Mouse (Mus musculus) T-helper 2 cell (primary cell): ENCODE results near the gene 1600015I10Rik.
"Not testable (repeated sequence)": the region's sequence is repeated elsewhere in the genome, so short reads cannot be mapped to it uniquely, and the experiment has no call there.

Experiments used
- in situ Hi-C: fragments of 300-600 bp; cut with MboI, MseI; formaldehyde crosslinking; loops from one replicate; pipeline ENCODE4 v1.15.1; 2025; ENCODE audit warnings: high pct_unique_total_duplicates

1600015I10Rik gene

DNA sequence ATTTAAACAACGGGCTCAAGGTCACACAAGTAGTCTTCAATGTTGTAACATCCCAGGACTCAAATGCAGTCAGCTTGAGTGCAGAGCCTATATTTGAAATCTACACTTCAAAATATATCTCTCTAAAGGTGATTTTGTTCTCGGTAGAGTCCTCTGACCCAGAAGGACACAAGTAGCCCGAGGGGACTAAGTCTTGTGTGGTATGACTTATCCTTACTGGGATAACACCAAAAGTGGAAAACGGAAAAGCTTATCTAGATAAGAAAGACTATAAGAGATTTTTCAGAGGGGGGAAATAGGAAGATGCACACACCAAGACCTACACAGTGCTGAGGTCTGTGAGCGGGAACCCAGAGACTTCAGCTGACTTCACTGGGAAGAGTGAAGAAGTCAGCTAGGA is at the start of gene 1600015I10Rik:
1600015I10Rik (plus strand) TSS at position 301 of the 400 bp plus-strand sequence.
- in situ Hi-C loops = no loop called here

DNA sequence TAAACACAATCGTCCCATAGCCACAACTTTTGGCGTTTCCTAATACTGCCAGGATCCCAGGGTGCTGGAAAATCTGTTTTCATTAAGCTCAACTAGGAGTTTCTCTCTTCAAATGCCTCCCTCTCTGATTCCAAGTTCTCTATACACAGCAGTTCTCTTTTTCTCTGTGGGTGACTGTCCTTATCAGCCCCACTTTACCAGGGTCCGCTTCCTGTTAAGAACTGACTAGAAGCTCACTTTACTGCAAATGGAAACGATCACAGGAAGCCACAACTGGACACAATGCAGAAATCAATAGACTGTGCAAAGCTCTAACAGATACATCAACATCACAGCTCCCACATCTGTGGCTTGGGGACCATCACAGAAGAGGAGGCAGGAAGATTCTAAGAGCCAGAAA is 35.5 kb upstream of the 1600015I10Rik start:
- in situ Hi-C loops = no loop called here

DNA sequence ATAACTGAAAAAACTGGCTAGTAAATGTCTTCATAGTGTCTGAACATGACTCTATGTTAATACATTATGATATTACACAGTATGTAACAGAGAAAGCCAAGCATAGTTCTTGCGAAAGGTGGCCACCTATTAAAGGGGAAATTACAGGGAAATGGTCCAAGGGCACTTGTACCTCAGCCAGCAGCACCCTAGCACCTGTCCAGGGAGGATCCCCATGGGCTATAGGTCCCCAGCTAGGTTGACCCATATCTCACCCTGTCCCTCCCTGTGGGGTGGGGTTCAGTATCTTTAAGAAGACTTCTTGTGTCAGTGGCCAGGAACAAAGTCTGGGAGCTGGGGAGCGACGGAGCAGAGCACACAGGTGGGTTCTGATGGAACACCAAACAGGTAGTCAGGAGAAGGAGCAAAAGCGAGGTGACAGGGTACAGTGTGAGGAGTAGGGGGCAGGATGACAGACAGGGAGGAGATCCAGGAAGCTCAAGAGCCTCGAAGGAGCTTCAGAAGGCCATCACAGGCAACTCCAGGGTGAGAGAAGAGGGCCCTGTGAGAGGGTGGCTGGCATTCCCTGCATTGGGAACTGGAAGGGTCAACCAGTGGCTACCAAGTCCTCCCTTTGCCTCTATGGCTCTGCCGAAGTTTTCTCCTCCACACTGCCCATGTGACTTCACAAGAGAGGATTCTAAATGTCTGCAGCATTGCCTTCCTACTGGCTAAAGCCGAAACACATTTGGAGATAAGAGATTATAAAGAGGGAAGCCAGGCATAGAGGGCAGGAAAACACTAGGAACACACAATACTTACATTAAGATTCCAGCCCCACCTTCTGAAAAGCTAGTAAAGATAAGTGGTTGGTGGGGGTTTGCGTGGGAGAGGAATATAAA is 34.5 kb upstream of the 1600015I10Rik start:
- in situ Hi-C loops = no loop called here

DNA sequence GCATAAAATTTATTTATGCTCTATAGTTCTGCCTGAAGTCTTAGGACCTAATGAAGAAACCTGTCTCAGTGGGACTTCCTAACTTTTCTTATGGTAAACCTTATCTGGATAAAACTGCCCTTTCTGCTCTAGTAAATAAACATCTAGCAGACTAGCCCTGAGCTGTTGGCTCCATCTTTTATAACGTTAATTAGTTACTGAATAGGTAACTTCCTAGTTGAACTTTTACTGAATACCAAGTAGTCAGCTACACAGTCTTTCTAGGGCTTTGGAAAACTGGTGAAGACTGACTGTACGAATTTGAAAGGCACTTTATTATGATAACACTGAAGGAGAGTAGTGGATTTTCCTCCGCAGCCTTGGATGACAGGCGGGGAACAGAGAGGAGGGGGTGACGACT is 33.8 kb upstream of the 1600015I10Rik start:
- in situ Hi-C loops = no loop called here

DNA sequence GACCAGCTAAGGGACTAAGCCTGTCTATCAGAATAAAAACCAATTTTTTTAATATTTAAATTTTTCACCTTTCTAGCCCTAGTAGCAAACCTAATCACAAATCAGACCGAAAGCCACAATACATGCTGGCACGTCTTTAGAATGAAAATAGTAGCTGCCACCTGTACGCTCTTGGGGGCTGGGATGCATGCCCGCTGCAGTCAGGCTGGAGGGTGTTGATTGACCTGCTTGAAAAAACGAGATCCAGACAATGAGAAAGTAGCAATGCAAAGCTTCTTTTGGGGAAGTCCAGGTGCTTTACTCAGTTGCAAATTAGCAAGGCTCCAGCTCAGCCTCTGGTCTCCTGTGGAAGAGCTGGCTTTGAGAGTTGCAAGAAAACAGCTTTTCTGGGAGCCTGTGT is 32.7 kb upstream of the 1600015I10Rik start:
- in situ Hi-C loops = no loop called here

DNA sequence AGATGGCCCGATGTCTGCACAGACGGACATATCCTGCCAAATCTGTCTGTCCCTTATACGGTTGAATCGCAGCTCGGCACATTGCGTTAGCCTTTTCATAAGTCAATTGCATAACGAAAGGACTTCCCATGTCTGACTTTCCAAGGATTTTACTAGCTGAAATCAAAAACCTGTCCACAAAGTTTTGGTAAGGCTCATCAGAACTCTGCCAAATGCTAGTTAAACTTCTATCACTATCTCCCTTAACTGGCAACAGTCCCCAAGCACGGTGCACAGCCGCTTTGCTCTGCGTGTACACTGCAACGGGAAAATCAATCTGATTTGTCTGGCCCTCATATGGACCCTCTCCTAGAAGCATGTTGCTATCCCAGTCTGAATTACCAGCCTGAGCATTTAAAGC is 28.4 kb upstream of the 1600015I10Rik start:
- in situ Hi-C loops = not testable (repeated sequence)

DNA sequence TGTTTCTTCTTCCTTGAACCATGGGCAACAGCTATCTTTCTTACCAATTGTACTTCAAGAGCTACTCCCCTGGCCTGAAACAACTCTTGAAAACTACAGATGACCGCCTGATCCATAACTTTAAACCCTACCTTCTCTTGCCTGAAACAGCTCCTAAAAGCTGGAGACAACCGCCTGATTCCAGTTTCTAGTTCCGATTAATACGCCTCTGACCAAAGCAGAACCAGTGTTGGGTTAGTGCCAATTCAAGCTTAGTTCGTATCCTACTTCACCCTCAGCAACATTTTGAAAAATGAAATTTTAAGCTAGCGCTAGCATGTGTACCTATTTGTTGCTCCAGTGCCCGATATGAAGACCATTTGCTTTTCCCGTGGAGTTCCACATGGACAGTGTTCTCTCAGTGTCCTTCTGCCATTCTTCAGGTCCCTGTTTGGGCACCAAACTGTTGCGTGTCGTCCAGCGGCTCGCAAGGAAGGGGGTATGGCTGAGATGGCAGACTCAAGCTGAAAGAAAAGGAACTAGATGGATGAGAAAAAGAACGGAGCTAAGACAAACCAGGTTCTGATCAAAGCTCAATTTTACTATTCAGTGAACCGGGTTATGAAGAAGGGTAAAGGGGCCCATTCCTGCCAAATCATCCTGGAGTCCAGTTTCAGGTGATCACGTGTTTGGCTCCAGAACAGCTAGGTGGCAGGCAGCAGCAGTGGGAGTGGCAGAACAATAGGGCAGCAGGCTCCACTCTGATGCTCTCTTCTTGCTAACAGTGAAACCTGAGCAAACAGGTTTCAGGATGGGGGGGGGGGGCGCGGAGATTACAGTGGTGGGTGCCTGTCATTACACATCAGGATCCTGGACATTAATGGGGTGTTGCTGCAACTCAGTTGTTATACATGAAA is 26.9 kb upstream of the 1600015I10Rik start:
- in situ Hi-C loops = no loop called here

DNA sequence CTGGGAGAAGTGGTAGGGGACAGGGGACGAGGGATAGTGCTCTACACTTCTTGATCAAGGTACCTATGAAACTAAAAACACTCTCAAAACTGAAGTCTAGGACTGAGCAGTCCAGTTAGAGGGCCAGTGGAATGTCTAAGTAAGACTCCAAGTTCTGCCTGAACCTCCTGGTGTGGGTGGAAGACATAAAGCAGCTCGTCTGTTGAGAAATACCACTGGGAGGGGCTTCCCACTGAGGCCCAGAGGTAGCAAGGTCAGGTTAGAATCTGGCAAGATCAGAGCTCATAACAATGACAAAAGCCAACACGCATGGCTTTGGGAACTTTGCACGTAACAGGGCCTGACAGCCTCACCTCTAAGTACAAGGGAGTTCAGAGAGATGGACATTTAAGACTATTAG is 26.3 kb upstream of the 1600015I10Rik start:
- in situ Hi-C loops = no loop called here

DNA sequence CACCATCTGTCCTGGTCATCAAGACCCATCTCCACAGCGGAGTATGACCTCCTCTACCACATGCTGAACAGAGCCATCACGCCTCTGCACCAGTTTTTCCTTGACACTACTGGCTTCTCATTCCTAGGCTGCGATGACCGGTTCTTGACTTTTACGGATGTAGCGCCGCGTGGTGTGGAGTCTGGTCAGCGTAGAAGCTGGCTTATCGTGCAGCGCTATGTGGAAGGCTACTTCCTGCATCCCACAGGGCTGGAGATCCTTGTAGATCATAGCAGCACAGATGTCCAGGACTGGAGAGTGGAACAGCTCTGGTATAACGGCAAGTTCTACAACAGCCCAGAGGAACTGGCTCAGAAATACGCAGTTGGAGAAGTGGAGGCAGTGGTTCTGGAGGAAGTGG is 24.1 kb upstream of the 1600015I10Rik start:
- in situ Hi-C loops = no loop called here

DNA sequence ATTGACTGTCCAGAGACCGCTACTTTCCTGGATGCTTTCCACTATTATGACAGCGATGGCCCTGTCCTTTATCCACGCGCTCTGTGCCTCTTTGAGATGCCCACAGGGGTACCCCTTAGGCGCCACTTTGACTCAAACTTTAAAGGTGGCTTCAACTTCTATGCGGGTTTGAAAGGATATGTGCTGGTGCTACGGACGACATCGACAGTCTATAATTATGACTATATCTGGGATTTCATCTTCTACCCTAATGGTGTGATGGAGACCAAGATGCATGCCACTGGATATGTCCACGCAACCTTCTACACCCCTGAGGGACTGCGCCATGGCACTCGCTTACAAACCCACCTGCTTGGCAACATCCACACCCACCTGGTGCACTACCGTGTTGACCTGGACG is 23.3 kb upstream of the 1600015I10Rik start:
- in situ Hi-C loops = no loop called here

DNA sequence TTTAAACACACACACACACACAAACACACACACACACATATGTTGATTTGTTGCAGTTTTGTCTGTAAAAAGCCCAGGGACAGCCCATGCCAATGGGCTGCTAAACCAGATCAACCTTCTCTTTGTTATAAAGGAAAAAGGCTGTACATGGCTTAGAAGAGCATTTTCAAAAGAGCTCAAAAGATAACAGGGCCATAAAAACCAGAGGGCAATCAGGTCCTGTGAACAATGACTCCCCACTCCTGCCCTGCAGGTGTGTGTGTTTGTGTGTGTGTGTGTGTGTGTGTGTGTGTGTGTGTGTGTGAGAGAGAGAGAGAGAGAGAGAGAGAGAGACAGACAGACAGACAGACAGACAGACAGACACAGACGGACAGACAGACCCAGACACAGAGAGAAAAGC is 20.5 kb upstream of the 1600015I10Rik start:
- in situ Hi-C loops = no loop called here

DNA sequence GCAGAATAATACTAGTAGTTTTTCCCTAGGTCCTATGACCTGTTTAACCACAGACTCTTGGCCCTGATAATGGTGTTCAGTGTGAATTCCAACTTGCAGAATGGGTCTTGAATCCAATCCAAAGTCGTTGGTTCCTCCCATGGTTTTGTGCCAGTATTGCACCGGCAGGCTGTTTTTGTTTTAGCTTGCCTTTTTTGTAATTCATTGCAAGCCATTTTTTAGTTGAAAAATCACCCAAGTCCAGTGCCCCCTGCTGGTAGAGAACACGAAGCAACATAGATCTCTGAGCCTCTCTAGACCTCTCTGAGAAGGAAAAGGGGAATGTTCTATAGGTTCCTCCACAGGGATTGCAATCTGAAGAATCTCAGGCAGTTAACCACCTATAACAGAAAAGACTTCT is 17.7 kb upstream of the 1600015I10Rik start:
- in situ Hi-C loops = no loop called here

DNA sequence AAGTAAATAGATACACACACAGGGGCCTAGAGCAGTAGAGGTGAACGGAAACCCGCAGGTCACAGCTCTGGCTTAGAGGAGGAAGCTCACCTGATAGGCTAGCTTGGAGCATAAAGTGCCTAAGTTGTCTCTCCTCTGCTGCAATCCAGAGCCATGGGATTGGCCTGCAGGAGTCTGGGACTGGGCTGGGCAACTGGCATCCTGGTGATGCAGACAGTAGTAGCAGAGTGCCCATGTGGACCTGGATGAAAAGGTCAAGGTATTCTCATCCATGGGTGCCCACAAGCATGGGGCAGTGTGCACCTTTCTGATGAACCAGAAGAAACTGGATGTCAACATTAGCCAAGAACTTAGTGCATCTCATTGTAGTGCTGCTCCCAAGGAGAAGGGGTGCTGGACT is 16.1 kb upstream of the 1600015I10Rik start:
- in situ Hi-C loops = no loop called here

DNA sequence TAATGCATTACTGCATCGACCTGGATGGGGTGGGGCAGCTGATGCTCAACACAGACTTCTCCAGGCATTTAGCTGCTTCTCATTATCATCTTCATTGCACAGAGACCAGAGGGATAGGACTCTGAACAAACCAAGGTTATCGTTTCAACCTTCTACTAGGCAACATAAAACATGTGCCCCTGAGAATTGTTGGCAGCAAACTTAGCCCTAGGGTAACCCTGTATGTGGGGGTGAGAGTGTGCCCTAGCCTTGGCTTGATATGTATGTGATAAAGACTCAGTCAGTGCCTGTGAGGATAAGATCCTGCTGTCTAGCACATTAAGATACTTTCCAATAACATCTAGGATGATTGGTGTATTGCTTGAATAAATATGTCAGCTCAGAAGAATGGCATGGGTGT is 19.9 kb downstream of the 1600015I10Rik start:
- in situ Hi-C loops = no loop called here

DNA sequence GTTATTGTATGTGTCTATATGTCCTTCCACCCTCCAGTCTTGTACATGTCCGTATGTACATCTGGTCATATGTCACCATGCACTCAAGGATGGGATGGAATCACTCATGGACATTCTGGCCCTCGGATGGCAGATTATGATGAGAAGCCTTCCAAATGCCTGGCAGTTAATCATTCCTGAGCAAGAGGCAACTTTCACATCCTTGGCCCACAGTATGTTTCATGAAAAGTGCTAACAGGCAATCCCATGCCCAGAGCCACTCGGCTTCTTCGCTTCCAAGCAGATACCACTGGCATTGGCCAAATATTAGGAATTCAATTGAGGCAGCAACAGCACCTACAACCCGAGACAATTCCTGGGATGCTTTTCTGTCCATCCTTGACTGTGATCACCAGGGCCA is 21.0 kb downstream of the 1600015I10Rik start:
- in situ Hi-C loops = no loop called here

DNA sequence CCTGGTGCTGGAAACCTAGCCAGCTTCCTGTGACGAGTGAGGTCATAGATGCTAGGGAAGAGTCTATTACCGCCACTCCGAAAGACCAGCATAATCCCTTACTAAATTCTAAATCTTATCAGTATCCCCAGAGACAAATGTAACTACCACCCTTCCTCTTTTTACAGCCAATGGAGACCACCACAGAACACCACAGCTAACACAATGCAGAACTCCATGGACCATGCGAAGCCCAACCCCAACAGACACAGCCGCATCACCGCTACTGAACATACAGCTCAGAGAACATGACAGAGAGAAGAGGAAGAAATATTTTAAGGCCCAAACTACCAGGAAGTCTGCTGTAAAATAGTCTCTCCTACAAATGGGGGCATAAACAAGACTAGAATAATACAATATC is 21.9 kb downstream of the 1600015I10Rik start:
- in situ Hi-C loops = no loop called here

DNA sequence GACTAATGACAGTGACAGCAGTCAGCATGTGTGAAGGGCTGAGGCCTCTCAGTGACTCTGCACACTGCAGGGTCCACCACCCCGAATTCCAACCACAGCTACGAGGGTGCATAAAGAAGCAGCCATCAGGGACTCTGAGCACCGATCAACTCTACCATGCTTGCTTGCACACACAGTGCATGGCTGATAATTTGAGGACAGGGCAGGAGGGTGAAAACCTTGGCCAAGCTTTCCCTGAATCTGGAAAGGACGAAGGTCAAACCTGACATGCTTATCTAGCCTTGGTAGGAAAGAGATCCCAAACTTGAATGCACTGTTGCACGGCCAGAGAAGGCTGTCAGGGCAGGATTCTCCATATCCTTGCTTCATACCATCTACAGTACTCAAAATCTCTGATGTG is 23.5 kb downstream of the 1600015I10Rik start:
- in situ Hi-C loops = no loop called here

DNA sequence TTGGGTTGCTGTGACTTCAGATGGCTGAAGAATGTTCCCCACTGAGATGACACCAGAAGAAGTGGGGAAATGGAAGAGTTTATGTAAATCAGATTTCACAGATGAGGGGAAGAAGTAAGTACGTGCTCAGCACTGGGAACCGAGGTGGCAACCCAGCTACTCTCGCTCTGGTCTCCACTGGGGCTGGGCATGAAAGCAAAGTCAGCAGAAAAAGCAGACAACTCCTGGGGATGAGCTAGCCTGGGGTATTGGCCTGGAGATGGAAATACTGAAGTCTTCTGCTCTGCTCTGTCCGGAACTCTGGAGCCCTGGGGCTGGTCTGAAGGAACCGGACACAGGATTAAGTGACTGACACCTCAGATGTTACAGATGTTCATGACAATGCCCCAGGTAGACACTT is 24.5 kb downstream of the 1600015I10Rik start:
- in situ Hi-C loops = no loop called here

DNA sequence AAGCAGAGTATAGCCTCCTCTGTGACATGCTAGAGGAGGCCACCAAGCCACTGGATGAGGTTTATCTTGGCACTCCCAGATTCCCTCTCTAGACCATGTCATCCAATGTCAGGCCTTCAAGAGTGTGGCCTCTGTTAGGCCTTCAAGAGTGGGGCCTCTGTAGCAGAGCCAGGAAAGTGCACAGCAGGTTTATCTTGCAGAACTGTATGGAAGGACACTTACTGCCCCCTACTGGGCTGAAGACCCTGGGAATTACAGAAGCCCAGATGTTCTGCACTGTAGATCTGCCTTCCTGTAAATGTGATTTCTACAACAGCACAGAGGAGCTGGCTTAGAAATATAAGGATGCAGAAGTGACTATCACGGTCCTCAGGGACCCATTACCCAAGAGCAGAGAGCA is 25.3 kb downstream of the 1600015I10Rik start:
- in situ Hi-C loops = no loop called here

DNA sequence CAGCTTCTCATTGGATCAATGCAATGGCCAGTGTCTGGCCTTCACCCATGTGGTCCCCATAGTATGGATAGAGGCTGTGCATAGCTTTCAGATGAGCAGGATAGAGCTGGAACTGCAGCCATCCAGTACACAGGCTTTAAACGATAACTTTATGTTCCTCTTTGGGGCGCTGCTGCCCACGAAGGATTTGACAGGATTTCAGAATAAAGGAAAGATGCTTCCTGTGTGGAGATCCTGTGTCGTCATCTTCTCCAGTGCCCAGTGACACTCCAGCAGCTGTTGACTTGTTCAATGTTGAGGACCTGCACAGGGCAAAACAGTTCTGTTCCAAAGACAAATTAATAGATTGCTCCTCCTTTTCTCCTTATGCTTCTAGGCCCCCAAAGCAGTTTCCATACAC is 27.1 kb downstream of the 1600015I10Rik start:
- in situ Hi-C loops = no loop called here

DNA sequence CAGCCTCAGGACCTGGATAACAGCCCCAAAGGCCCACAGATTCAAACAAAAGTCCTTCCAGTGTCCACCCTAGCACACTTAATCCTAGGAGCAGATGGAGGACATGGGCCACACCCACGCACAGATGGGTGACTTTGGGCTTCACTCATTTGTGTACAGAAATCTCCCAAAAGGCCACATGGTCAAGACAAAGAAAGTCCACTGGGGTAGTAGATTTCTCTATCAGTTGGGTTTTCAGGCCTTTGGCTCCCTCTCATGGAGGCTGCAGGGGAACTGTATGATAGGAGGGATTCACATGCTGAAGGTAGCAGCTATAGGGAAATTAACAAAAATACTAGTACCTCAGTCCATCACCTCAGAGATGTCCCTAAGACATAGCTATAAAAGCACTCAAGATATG is 28.4 kb downstream of the 1600015I10Rik start:
- in situ Hi-C loops = no loop called here

DNA sequence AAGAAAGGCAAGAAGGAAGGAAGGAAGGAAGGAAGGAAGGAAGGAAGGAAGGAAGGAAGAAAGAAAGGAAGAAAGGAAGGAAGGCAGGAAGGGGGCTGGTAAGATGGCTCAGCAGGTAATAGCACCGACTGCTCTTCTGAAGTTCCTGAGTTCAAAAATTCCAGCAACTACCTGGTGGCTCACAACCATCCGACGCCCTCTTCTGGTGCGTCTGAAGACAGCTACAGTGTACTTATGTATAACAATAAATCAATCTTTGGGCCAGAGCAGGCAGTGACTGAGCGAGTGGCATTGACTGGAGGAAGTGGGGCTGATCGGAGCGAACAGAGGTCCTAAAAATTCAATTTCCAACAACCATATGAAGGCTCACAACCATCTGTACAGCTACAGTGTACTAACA is 29.5 kb downstream of the 1600015I10Rik start:
- in situ Hi-C loops = not testable (repeated sequence)

DNA sequence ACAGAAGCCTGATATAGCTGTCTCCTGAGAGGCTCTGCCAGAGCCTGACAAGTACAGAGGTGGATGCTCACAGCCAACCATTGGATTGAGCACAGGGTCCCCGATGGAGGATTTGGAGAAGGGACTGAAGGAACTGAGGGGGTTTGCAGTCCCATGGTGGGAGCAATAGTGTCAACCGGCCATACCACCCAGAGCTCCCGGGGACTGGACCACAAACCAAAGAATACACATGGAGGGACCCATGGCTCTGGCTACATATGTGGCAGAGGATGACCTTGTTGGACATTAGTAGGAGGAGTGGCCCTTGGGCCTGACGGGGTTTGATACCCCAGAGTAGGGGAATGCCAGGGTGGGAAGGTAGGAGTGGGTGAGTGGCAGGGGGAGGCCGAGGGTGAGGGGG is 37.0 kb downstream of the 1600015I10Rik start:
- in situ Hi-C loops = not testable (repeated sequence)
